Mouse (Mus musculus) liver, embryonic 11.5 days (tissue): ENCODE data around the gene Ube4b. TPM values are rescaled to one million over a fixed set of nuclear protein-coding genes. Genes with fewer than 3 reads are reported as not detected.

Experiments
- ATAC-seq: fragments of 200-750 bp; cut with Nextera tagmentation; replicated peaks from 2 replicates; pipeline ENCODE4 v1.8.0; 2017; ENCODE audit warnings: moderate number of reproducible peaks, mild to moderate bottlenecking, moderate TSS enrichment, moderate library complexity; ENCODE audit not compliant: low FRiP score
- DNase-seq: peaks from one replicate; pipeline ENCODE4 v3.0.0-alpha.2; 2017; ENCODE audit warnings: low spot score
- H3K27ac ChIP-seq: fragments of 300-500 bp; sonication (generic); 2 replicates; pipeline ENCODE4 v1.5.1; 2014; ENCODE audit warnings: mild to moderate bottlenecking, low read depth, low read length, control low read depth
- H3K27me3 ChIP-seq: fragments of 300-500 bp; sonication (generic); replicated peaks from 2 replicates; pipeline ENCODE4 v1.6.1; 2014; ENCODE audit warnings: low read length, mixed read lengths; ENCODE audit not compliant: control insufficient read depth, insufficient read depth
- H3K36me3 ChIP-seq: fragments of 300-500 bp; sonication (generic); 2 replicates; pipeline ENCODE4 v1.6.1; 2014; ENCODE audit warnings: mild to moderate bottlenecking, low read length, moderate library complexity, mixed read lengths; ENCODE audit not compliant: control insufficient read depth, insufficient read depth
- H3K4me1 ChIP-seq: fragments of 300-500 bp; sonication (generic); replicated peaks from 2 replicates; pipeline ENCODE4 v1.6.1; 2014; ENCODE audit warnings: low read length, mixed read lengths; ENCODE audit not compliant: control insufficient read depth, insufficient read depth
- H3K4me2 ChIP-seq: fragments of 300-500 bp; sonication (generic); 2 replicates; pipeline ENCODE4 v1.6.1; 2014; ENCODE audit warnings: mild to moderate bottlenecking, control low read depth, moderate library complexity
- H3K4me3 ChIP-seq: fragments of 300-500 bp; sonication (generic); 2 replicates; pipeline ENCODE4 v1.5.1; 2014; ENCODE audit warnings: low read depth, low read length, control low read depth
- H3K9ac ChIP-seq: fragments of 300-500 bp; sonication (generic); 2 replicates; pipeline ENCODE4 v1.6.1; 2014; ENCODE audit warnings: low read depth, low read length, control low read depth
- H3K9me3 ChIP-seq: fragments of 300-500 bp; sonication (generic); 2 replicates; pipeline ENCODE4 v1.6.1; 2016; ENCODE audit warnings: low read length, inconsistent platforms, mixed read lengths; ENCODE audit not compliant: control insufficient read depth
- WGBS: fragments of 180-500 bp; shearing (Covaris S2); extraction: QIAGEN DNeasy Blood & Tissue Kit; methylation state at CpG from one replicate; pipeline ENCODE4 v1.1.7; 2014; 5-methylcytosine and 5-hydroxymethylcytosine counted together
- polyA plus RNA-seq: library from polyadenylated mRNA; unstranded; fragments of >200 nt; fragmentation: Nextera tagmentation; extraction: Ambion mirVana; gene quantifications from 2 replicates; pipeline ENCODE4 v1.2.1, GENCODE M21; 2014

The Ube4b gene
- polyA plus RNA-seq, 1 experiment from 2014 or later = 37.4 TPM

DNA sequence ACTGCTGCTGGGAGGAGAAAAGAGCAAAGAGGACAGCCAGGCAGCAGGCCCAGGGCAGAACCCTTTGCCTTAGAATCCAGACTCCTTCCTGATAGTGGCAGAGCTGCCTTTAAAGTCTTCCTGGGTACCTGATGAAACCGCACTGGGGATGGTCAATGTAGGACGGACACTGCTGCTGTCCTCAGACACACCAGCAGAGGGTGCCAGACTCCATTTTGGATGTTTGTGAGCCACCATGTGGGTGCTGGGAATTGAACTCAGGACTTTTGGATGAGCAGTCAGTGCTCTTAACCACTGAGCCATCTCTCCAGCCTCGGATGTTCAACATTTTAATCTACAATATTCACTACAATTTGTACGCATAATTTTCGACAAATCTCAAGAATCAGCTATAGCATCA is 96.1 kb downstream of the Ube4b start:
- Histone ChIP-seq H3K4me3 (no peak overlapping the region), H3K4me2 (no peak overlapping the region), H3K9me3 (no peaks in the 10 kb centered on the region), H3K36me3 (peaks cover 52% of the 10 kb centered on the region), H3K27ac (no peak overlapping the region), H3K9ac (no peak overlapping the region), H3K27me3 (no peaks in the 10 kb centered on the region), H3K4me1 (no peaks in the 10 kb centered on the region)
- DNase-seq (no peak), ATAC-seq (no peak)
- 92% methylated on average over 5 of the region's 5 CpGs for WGBS

DNA sequence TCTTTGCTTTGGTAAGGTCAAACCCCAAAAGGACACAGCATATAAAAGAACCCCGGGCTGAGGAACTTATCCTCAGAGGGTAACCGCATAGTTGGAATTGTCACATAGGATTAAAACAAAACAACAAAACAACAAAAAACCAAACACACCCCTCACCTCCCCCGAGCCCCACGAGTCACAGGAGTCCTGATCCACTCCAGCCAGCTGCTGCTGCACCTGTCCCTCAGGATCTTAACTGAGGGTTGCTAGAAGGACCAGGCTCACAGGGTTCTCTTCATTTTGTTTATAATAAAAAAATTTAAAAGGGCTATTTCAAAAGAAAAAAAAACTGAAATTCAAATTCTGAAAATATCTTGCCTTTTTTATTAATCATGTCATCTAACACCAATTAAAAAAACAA is 97.8 kb downstream of the Ube4b start:
- Histone ChIP-seq H3K27ac (no peak overlapping the region), H3K4me1 (no peaks in the 10 kb centered on the region), H3K27me3 (no peaks in the 10 kb centered on the region), H3K4me2 (no peak overlapping the region), H3K4me3 (no peak overlapping the region), H3K9me3 (no peaks in the 10 kb centered on the region), H3K36me3 (peaks cover 38% of the 10 kb centered on the region), H3K9ac (no peak overlapping the region)
- no peak for ATAC-seq
- 89% methylated on average over 4 of the region's 4 CpGs for WGBS
- DNase-seq = no peak

DNA sequence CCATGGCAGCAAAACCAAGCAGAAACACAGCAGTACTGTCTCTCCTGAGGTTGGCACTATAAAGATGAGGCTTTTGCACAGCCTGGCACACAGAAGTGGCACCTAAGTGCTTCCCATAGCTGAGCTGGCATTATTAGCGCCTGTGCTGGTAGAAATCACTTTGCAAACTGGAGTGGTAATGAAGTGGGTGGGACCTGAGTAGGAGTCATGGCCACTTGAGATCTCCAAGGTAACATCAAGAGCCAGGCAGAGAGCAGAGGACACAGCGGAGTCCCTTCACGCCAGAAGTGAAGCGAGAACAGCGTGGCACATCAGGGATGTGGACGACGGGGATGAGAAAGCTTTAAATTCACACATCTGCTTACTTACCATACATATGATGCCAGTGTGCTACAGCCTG is 99.3 kb downstream of the Ube4b start:
- Histone ChIP-seq H3K4me3 (no peak overlapping the region), H3K9me3 (no peaks in the 10 kb centered on the region), H3K27me3 (no peaks in the 10 kb centered on the region), H3K36me3 (peaks cover 29% of the 10 kb centered on the region), H3K27ac (no peak overlapping the region), H3K9ac (no peak overlapping the region), H3K4me1 (no peaks in the 10 kb centered on the region; the same call in 1 of the 2 replicates), H3K4me2 (no peak overlapping the region)
- WGBS = 96% methylated on average over 7 of the region's 7 CpGs
- ATAC-seq (no peak), DNase-seq (no peak)

DNA sequence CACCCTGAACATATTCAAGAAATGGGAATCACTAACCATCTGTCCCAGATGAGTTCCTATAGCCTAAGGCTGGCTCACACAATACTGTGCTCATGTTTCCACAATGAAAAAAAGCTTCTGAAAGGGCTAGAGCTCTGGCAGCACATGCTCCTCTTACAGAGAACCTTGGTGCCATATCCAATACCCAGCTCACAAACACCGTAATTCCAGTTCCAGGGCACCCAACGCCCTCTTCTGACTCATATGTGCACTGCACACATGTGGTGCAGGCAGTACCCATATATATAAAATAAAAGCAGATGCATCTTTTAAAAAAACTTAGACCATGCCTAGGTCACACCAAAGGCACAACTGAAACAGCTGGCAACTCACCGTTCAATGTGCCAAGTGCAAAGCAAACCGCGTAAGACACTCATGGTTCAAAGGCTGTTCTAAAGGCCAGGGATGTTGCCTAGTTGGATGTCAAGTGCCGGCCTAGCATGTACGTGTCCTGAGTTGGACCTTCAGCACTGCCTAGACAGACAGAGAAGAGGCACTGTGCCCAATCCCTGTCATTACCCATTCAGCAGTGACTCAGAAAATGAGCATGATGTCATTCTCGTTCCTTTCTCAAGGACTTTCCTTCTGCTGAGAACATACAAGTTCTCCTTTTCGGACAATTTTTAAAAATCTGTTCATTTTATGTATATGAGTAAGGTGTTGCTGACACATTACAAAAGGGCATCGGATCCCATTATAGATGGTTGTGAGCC is 101.0 kb downstream of the Ube4b start:
- H3K9me3 ChIP-seq = no peaks in the 10 kb centered on the region
- H3K36me3 ChIP-seq = peaks cover 16% of the 10 kb centered on the region
- no peak overlapping the region for H3K4me3 ChIP-seq
- no peaks in the 10 kb centered on the region; the same call in 1 of the 2 replicates for H3K4me1 ChIP-seq
- WGBS = 91% methylated on average over 10 of the region's 10 CpGs
- H3K27ac ChIP-seq = no peak overlapping the region
- no peaks in the 10 kb centered on the region for H3K27me3 ChIP-seq
- ATAC-seq (no peak), DNase-seq (no peak)
- H3K4me2 ChIP-seq = no peak overlapping the region
- no peak overlapping the region for H3K9ac ChIP-seq

DNA sequence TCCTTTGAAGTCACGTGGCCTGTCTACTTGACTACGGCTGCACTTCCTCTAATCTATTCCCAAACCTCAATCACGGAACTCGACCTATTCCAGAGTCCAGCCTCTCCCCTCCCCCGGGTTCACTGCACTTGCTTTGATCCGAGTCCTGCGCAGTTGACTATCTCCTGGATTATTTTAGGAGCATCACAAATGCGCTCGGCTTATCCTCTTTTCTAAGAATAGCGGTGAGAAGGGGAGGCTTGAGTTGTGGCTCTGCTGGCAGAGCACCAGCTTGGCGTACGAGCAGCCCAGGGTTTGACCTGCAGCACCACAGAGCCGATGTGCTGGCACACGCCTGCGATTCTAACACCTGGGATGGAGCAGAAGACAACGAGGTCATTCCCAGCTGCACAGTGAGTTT is 102.8 kb downstream of the Ube4b start:
- Histone ChIP-seq H3K27ac (no peak overlapping the region), H3K9ac (no peak overlapping the region), H3K4me2 (no peak overlapping the region), H3K36me3 (no peaks in the 10 kb centered on the region; the same call in 1 of the 2 replicates), H3K4me1 (no peaks in the 10 kb centered on the region; the same call in 1 of the 2 replicates), H3K27me3 (no peaks in the 10 kb centered on the region), H3K9me3 (no peaks in the 10 kb centered on the region), H3K4me3 (no peak overlapping the region)
- no peak for DNase-seq
- WGBS = 72% methylated on average over 16 of the region's 16 CpGs
- no peak for ATAC-seq

DNA sequence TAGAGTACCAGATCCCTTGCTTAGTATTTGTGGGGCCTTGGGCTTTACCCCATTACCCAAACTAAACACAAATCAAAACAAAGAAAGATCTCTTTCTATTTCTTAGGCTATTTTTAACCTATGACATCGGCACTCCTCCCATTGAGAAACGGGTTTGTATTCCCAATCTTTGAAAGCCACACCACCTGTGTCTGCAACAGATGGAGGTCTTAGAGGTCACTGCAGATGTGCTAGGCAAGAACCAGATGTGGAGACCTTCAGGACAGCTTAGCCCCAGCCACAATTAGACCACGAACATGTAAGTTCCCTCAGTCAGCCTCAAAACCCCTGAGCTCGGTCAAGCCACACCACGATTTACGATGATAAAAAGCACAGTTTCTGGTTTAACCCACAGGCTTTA is 103.8 kb downstream of the Ube4b start:
- DNase-seq (no peak), ATAC-seq (no peak)
- H3K27ac ChIP-seq = no peak overlapping the region
- H3K36me3 ChIP-seq = no peaks in the 10 kb centered on the region; the same call in 1 of the 2 replicates
- no peaks in the 10 kb centered on the region for H3K9me3 ChIP-seq
- 61% methylated on average over 6 of the region's 6 CpGs for WGBS
- H3K4me2 ChIP-seq = no peak overlapping the region
- no peak overlapping the region for H3K9ac ChIP-seq
- H3K4me1 ChIP-seq = no peaks in the 10 kb centered on the region; the same call in 1 of the 2 replicates
- H3K4me3 ChIP-seq = no peak overlapping the region
- H3K27me3 ChIP-seq = no peaks in the 10 kb centered on the region

DNA sequence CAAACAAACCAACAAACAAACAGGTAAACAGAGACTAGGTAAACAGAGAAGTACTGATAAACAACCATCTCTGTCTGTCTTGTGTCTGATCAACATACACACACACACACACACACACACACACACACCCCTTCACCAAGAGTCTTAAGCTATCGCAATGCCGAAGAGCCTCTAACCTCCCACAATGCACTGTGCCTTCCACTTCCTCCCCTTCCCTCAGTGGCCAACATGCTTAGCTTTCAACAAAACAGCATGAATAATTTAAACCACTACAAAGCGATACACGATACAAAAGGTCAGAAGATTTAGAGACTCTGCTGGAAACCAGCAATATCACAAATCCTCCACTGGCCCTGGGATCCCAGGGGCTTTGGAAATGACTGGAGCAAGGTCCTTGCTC is 104.3 kb downstream of the Ube4b start:
- Histone ChIP-seq H3K4me3 (no peak overlapping the region), H3K4me1 (no peaks in the 10 kb centered on the region; the same call in 1 of the 2 replicates)

DNA sequence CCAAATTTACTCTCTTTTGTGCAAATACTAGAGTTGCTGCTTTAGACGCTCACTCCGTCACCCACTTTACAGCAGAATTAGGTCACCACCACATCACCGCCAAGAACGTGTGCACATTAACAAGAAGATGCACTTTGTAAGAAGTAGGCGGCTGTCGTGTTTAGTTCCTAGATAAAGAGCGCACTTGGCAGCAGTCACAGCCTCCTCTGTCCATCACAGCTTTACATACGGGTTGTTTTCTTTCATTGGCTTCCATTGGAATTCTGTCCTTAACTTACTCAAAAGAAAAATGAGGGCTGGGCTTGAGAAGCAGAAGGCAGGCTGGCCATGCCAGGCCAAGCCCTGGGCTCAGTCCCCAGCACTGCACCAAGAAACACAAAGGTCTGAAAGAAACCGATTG is 107.5 kb downstream of the Ube4b start:
- Histone ChIP-seq H3K27ac (no peak overlapping the region), H3K27me3 (no peaks in the 10 kb centered on the region), H3K9me3 (no peaks in the 10 kb centered on the region), H3K4me2 (no peak overlapping the region), H3K36me3 (no peaks in the 10 kb centered on the region), H3K9ac (no peak overlapping the region), H3K4me3 (no peak overlapping the region), H3K4me1 (no peaks in the 10 kb centered on the region; the same call in 1 of the 2 replicates)
- WGBS = 78% methylated on average over 9 of the region's 9 CpGs
- ATAC-seq = no peak
- DNase-seq = no peak

More for the DNA sequence above, 104.3 kb downstream of the Ube4b start:
- Histone ChIP-seq H3K4me2 (no peak overlapping the region), H3K27me3 (no peaks in the 10 kb centered on the region), H3K9ac (no peak overlapping the region), H3K9me3 (no peaks in the 10 kb centered on the region), H3K36me3 (no peaks in the 10 kb centered on the region; the same call in 1 of the 2 replicates), H3K27ac (no peak overlapping the region)
- 87% methylated on average over 4 of the region's 4 CpGs for WGBS
- no peak for DNase-seq
- no peak for ATAC-seq

DNA sequence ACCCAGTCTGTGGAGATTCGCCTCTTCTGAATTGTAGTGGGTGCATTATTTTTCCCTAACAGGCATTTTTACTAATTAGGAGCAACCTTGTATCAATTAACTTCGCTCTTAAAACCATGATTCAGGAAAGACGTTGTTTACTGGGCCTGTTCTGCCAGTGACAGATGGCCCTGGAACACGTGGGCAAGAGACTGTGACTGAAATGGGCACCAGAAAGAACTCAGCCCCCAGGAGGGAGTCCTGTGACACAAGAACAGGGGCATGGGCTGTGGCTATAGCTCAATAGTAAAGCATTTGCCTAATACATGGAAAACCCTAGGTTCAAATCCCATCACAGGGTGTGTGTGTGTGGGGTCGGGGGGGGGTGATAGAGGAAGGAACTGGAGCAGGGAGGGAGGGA is 109.2 kb downstream of the Ube4b start:
- 57% methylated on average over 5 of the region's 5 CpGs for WGBS
- H3K36me3 ChIP-seq = no peaks in the 10 kb centered on the region
- H3K4me2 ChIP-seq = no peak overlapping the region
- H3K4me1 ChIP-seq = no peaks in the 10 kb centered on the region
- H3K9me3 ChIP-seq = no peaks in the 10 kb centered on the region
- DNase-seq (no peak), ATAC-seq (no peak)
- no peak overlapping the region for H3K4me3 ChIP-seq
- H3K27ac ChIP-seq = no peak overlapping the region
- no peaks in the 10 kb centered on the region for H3K27me3 ChIP-seq
- no peak overlapping the region for H3K9ac ChIP-seq
